Mouse (Mus musculus) testis, postnatal 10 days (tissue): ENCODE measurements around the gene Fndc3b.

ENCODE experiments used
- DNase-seq: peaks from one replicate; pipeline ENCODE4 v3.0.0; 2021; ENCODE audit warnings: low spot score

Gene Fndc3b

GRCm38 (mm10) chr3:27592728-27593484, 118.2 kb downstream of the Fndc3b start:
- DNase-seq = no peak

- no peak for DNase-seq
These were observed 120.3 kb downstream of the Fndc3b start for GRCm38 (mm10) chr3:27590823-27591222.

GRCm38 (mm10) chr3:27589305-27589704, 121.8 kb downstream of the Fndc3b start:
- no peak for DNase-seq

GRCm38 (mm10) chr3:27588604-27589003, 122.5 kb downstream of the Fndc3b start:
- DNase-seq = no peak

GRCm38 (mm10) chr3:27584607-27585605, 126.2 kb downstream of the Fndc3b start:
- DNase-seq = no peak

- no peak for DNase-seq
These were observed 128.9 kb downstream of the Fndc3b start for GRCm38 (mm10) chr3:27581931-27582840.

- DNase-seq = no peak
These were observed 130.2 kb downstream of the Fndc3b start for GRCm38 (mm10) chr3:27580956-27581355.

- no peak for DNase-seq
These were observed 131.1 kb downstream of the Fndc3b start for GRCm38 (mm10) chr3:27579894-27580613.

- DNase-seq = no peak
These were observed 131.9 kb downstream of the Fndc3b start for GRCm38 (mm10) chr3:27579229-27579628.

GRCm38 (mm10) chr3:27577349-27578025, 133.6 kb downstream of the Fndc3b start:
- no peak for DNase-seq

GRCm38 (mm10) chr3:27574241-27574640, 136.9 kb downstream of the Fndc3b start:
- DNase-seq = no peak

- DNase-seq = no peak
These were observed 137.6 kb downstream of the Fndc3b start for GRCm38 (mm10) chr3:27573458-27573857.

- DNase-seq = no peak
These were observed 138.8 kb downstream of the Fndc3b start for GRCm38 (mm10) chr3:27572305-27572704.

GRCm38 (mm10) chr3:27565314-27565713, 145.8 kb downstream of the Fndc3b start:
- no peak for DNase-seq

- DNase-seq = no peak
These were observed 148.0 kb downstream of the Fndc3b start for GRCm38 (mm10) chr3:27563047-27563624.

- DNase-seq = no peak
These were observed 148.6 kb downstream of the Fndc3b start for GRCm38 (mm10) chr3:27562476-27562875.

GRCm38 (mm10) chr3:27561921-27562320, 149.2 kb downstream of the Fndc3b start:
- DNase-seq = no peak

- DNase-seq = no peak
These were observed 151.8 kb downstream of the Fndc3b start for GRCm38 (mm10) chr3:27559316-27559715.

GRCm38 (mm10) chr3:27557100-27558004, 153.8 kb downstream of the Fndc3b start:
- DNase-seq = no peak
